Mouse (Mus musculus) erythroblast, embryonic 14.5 days (primary cell): ENCODE data around the gene Dcaf17. TPM values are rescaled to one million over a fixed set of nuclear protein-coding genes. Genes with fewer than 3 reads are reported as not detected.
A peak's percentile ranks its signal among the peaks of the same experiment; 100 is the strongest.

Experiments
- H3K27me3 ChIP-seq: 2 replicates; pipeline ENCODE4 v1.6.1; 2012; ENCODE audit warnings: inconsistent platforms; ENCODE audit not compliant: control insufficient read depth
- H3K36me3 ChIP-seq: 2 replicates; pipeline ENCODE4 v1.6.1; 2012; ENCODE audit warnings: mild to moderate bottlenecking, inconsistent platforms; ENCODE audit not compliant: control insufficient read depth
- H3K4me1 ChIP-seq: 2 replicates; pipeline ENCODE4 v1.6.1; 2012; ENCODE audit warnings: inconsistent platforms; ENCODE audit not compliant: control insufficient read depth
- H3K4me3 ChIP-seq: replicated peaks from 2 replicates; pipeline ENCODE3; 2012; ENCODE audit warnings: moderate library complexity, mild to moderate bottlenecking, inconsistent platforms
- H3K9me3 ChIP-seq: 2 replicates; pipeline ENCODE4 v1.6.1; 2012; ENCODE audit warnings: low read length, inconsistent platforms, mixed read lengths; ENCODE audit not compliant: control insufficient read depth
- GATA1 ChIP-seq: IDR thresholded peaks from 2 replicates; pipeline ENCODE4 v1.6.1; 2012; ENCODE audit warnings: low read length, inconsistent platforms, mixed read lengths
- TAL1 ChIP-seq: IDR thresholded peaks from 3 replicates; pipeline ENCODE4 v1.6.1; 2012; ENCODE audit warnings: low read length, inconsistent platforms, mixed read lengths
- polyA plus RNA-seq: library from polyadenylated mRNA; stranded (reverse); fragments of >175 nt; gene quantifications from 2 replicates; pipeline ENCODE4 v1.2.3, GENCODE M21; 2012

Gene Dcaf17
- polyA plus RNA-seq: 0.06 and 0.11 TPM in 2 replicates

- Histone ChIP-seq H3K4me1 (peaks cover 32% of the 10 kb centered on the region), H3K9me3 (no peaks in the 10 kb centered on the region), H3K27me3 (no peaks in the 10 kb centered on the region), H3K4me3 (peak within 1 kb of the TSS; percentile 95), H3K36me3 (peaks cover 12% of the 10 kb centered on the region)
- TF ChIP-seq TAL1: no peak
- TF ChIP-seq GATA1: no peak
Observed at GRCm38 (mm10) chr2:71055300-71056114, at the start of gene Dcaf17, which contains the start of gene Mettl8. Gene Dcaf17, plus strand, starts transcription at chr2:71055328. Gene Mettl8, minus strand, starts transcription at chr2:71055583.

GRCm38 (mm10) chr2:71011816-71012215 lies 43.3 kb upstream of the Dcaf17 start:
- no peaks in the 10 kb centered on the region for H3K4me1 ChIP-seq
- no peak overlapping the region for H3K4me3 ChIP-seq
- H3K27me3 ChIP-seq: no peaks in the 10 kb centered on the region
- peaks cover 3% of the 10 kb centered on the region for H3K36me3 ChIP-seq
- no peaks in the 10 kb centered on the region for H3K9me3 ChIP-seq
- TF ChIP-seq GATA1: no peak
- TF ChIP-seq TAL1: no peak

GRCm38 (mm10) chr2:71013521-71013920 lies 41.6 kb upstream of the Dcaf17 start:
- no peak overlapping the region for H3K4me3 ChIP-seq
- H3K36me3 ChIP-seq: peaks cover 5% of the 10 kb centered on the region
- TF ChIP-seq TAL1: no peak
- TF ChIP-seq GATA1: no peak

GRCm38 (mm10) chr2:71019277-71019676 lies 35.9 kb upstream of the Dcaf17 start:
- Histone ChIP-seq H3K4me3 (no peak overlapping the region), H3K27me3 (no peaks in the 10 kb centered on the region), H3K36me3 (peaks cover 5% of the 10 kb centered on the region), H3K4me1 (peaks cover 7% of the 10 kb centered on the region), H3K9me3 (no peaks in the 10 kb centered on the region)
- TF ChIP-seq TAL1: no peak
- no peak for TF ChIP-seq GATA1

More at GRCm38 (mm10) chr2:71013521-71013920, 41.6 kb upstream of the Dcaf17 start:
- Histone ChIP-seq H3K27me3 (no peaks in the 10 kb centered on the region), H3K9me3 (no peaks in the 10 kb centered on the region), H3K4me1 (no peaks in the 10 kb centered on the region)

- Histone ChIP-seq H3K4me3 (no peak overlapping the region), H3K27me3 (no peaks in the 10 kb centered on the region), H3K9me3 (no peaks in the 10 kb centered on the region), H3K36me3 (peaks cover 2% of the 10 kb centered on the region), H3K4me1 (peaks cover 7% of the 10 kb centered on the region)
- TF ChIP-seq GATA1 (no peak), TAL1 (no peak)
Observed at GRCm38 (mm10) chr2:71019704-71020375, 35.3 kb upstream of the Dcaf17 start.

- Histone ChIP-seq H3K27me3 (no peaks in the 10 kb centered on the region), H3K9me3 (no peaks in the 10 kb centered on the region), H3K36me3 (peaks cover 2% of the 10 kb centered on the region), H3K4me3 (no peak overlapping the region), H3K4me1 (peaks cover 7% of the 10 kb centered on the region)
- TF ChIP-seq TAL1 (no peak), GATA1 (no peak)
Observed at GRCm38 (mm10) chr2:71020674-71021073, 34.5 kb upstream of the Dcaf17 start.

- no peak overlapping the region for H3K4me3 ChIP-seq
- H3K4me1 ChIP-seq: peaks cover 10% of the 10 kb centered on the region
- H3K36me3 ChIP-seq: no peaks in the 10 kb centered on the region; the same call in 1 of the 2 replicates
- H3K9me3 ChIP-seq: no peaks in the 10 kb centered on the region
- TF ChIP-seq GATA1: no peak
- TF ChIP-seq TAL1: no peak
- no peaks in the 10 kb centered on the region for H3K27me3 ChIP-seq
Observed at GRCm38 (mm10) chr2:71022991-71023390, 32.1 kb upstream of the Dcaf17 start.

GRCm38 (mm10) chr2:71023986-71024385 lies 31.1 kb upstream of the Dcaf17 start:
- H3K4me1 ChIP-seq: peaks cover 10% of the 10 kb centered on the region

GRCm38 (mm10) chr2:71025576-71026315 lies 29.4 kb upstream of the Dcaf17 start:
- no peak overlapping the region for H3K4me3 ChIP-seq
- H3K9me3 ChIP-seq: no peaks in the 10 kb centered on the region
- peaks cover 2% of the 10 kb centered on the region for H3K4me1 ChIP-seq
- no peaks in the 10 kb centered on the region for H3K27me3 ChIP-seq
- TF ChIP-seq GATA1 (no peak), TAL1 (no peak)
- H3K36me3 ChIP-seq: no peaks in the 10 kb centered on the region; the same call in 1 of the 2 replicates

More at GRCm38 (mm10) chr2:71023986-71024385, 31.1 kb upstream of the Dcaf17 start:
- H3K27me3 ChIP-seq: no peaks in the 10 kb centered on the region
- TF ChIP-seq TAL1: no peak
- TF ChIP-seq GATA1: no peak
- H3K4me3 ChIP-seq: no peak overlapping the region
- no peaks in the 10 kb centered on the region for H3K9me3 ChIP-seq
- H3K36me3 ChIP-seq: no peaks in the 10 kb centered on the region; the same call in 1 of the 2 replicates
